Mouse (Mus musculus): ENCODE results near the gene Igf2bp1.

- TF ChIP-seq GATA1 (IDR thresholded peaks at IDR 0.05; ENCODE audit: borderline replicate concordance, low read length): no peak
- no peak for TF ChIP-seq CTCF (IDR thresholded peaks at IDR 0.05; ENCODE audit: low read depth, low read length)
- no peak for TF ChIP-seq GATA2 (IDR thresholded peaks at IDR 0.05; ENCODE audit: borderline replicate concordance, low read depth, low read length)
- TF ChIP-seq TAL1 (conservative IDR thresholded peaks at IDR 0.05; ENCODE audit: low read depth, low read length): no peak
These were observed 39.2 kb upstream of the Igf2bp1 start for GRCm38 (mm10) chr11:96044803-96045567.
